Mouse (Mus musculus) neural tube, embryonic 15.5 days (tissue): ENCODE results near the gene Atf6b. TPM values are rescaled to one million over a fixed set of nuclear protein-coding genes. Genes with fewer than 3 reads are reported as not detected.

Experiments
- ATAC-seq: fragments of 200-750 bp; cut with Nextera tagmentation; 2 replicates; pipeline ENCODE4 v1.8.0; 2017; ENCODE audit warnings: mild to moderate bottlenecking, moderate TSS enrichment, moderate library complexity; ENCODE audit not compliant: low FRiP score
- H3K27ac ChIP-seq: fragments of 300-500 bp; sonication (generic); replicated peaks from 2 replicates; pipeline ENCODE4 v1.5.1; 2015; ENCODE audit warnings: mild to moderate bottlenecking, inconsistent platforms
- H3K27me3 ChIP-seq: fragments of 300-500 bp; sonication (generic); replicated peaks from 2 replicates; pipeline ENCODE4 v1.6.1; 2015; ENCODE audit warnings: inconsistent platforms
- H3K36me3 ChIP-seq: fragments of 300-500 bp; sonication (generic); 2 replicates; pipeline ENCODE4 v1.6.1; 2015; ENCODE audit warnings: inconsistent platforms
- H3K4me1 ChIP-seq: fragments of 300-500 bp; sonication (generic); 2 replicates; pipeline ENCODE4 v1.6.1; 2015; ENCODE audit warnings: inconsistent platforms
- H3K4me2 ChIP-seq: fragments of 300-500 bp; sonication (generic); 2 replicates; pipeline ENCODE4 v1.6.1; 2015; ENCODE audit warnings: inconsistent platforms, mild to moderate bottlenecking, moderate library complexity
- H3K4me3 ChIP-seq: fragments of 300-500 bp; sonication (generic); replicated peaks from 2 replicates; pipeline ENCODE4 v1.5.1; 2015; ENCODE audit warnings: mild to moderate bottlenecking, inconsistent platforms
- H3K9ac ChIP-seq: fragments of 300-500 bp; sonication (generic); replicated peaks from 2 replicates; pipeline ENCODE4 v1.6.1; 2015; ENCODE audit warnings: mild to moderate bottlenecking, inconsistent platforms
- H3K9me3 ChIP-seq: fragments of 300-500 bp; sonication (generic); replicated peaks from 2 replicates; pipeline ENCODE4 v1.6.1; 2016; ENCODE audit warnings: inconsistent platforms
- WGBS: fragments of 180-500 bp; shearing (Covaris S2); methylation state at CpG from one replicate; pipeline ENCODE4 v1.1.7; 2015; ENCODE audit warnings: mixed read lengths; 5-methylcytosine and 5-hydroxymethylcytosine counted together
- polyA plus RNA-seq: library from polyadenylated mRNA; unstranded; fragments of >200 nt; fragmentation: Nextera tagmentation; extraction: Ambion mirVana; gene quantifications from 2 replicates; pipeline ENCODE4 v1.2.1, GENCODE M21; 2015

Gene Atf6b
- polyA plus RNA-seq, 1 experiment from 2014 or later, result 112 TPM

- H3K9me3 ChIP-seq, result no peaks in the 10 kb centered on the region
- no peaks in the 10 kb centered on the region for H3K27me3 ChIP-seq
- no peak overlapping the region for H3K4me3 ChIP-seq
- H3K27ac ChIP-seq, result no peak overlapping the region
- H3K9ac ChIP-seq, result no peak overlapping the region
- 50% methylated on average over 19 of the region's 19 CpGs for WGBS
- no peak for ATAC-seq
- H3K36me3 ChIP-seq, result peaks cover 63% of the 10 kb centered on the region
- peaks cover 31% of the 10 kb centered on the region for H3K4me1 ChIP-seq
- H3K4me2 ChIP-seq, result no peak overlapping the region
Observed at GRCm38 (mm10) chr17:34651507-34652221, 4.7 kb downstream of the Atf6b start.

- no peak overlapping the region for H3K9ac ChIP-seq
- H3K4me3 ChIP-seq, result no peak overlapping the region
- H3K4me2 ChIP-seq, result no peak overlapping the region
- no peaks in the 10 kb centered on the region for H3K27me3 ChIP-seq
- no peaks in the 10 kb centered on the region for H3K9me3 ChIP-seq
- peaks cover 28% of the 10 kb centered on the region for H3K4me1 ChIP-seq
- H3K27ac ChIP-seq, result no peak overlapping the region
- WGBS, result 93% methylated on average over 10 of the region's 10 CpGs
- peaks cover 63% of the 10 kb centered on the region for H3K36me3 ChIP-seq
- no peak for ATAC-seq
Observed at GRCm38 (mm10) chr17:34652546-34652945, 5.6 kb downstream of the Atf6b start.

- Histone ChIP-seq H3K36me3 (peaks cover 63% of the 10 kb centered on the region), H3K27ac (no peak overlapping the region), H3K9me3 (no peaks in the 10 kb centered on the region), H3K4me1 (peaks cover 24% of the 10 kb centered on the region), H3K4me3 (no peak overlapping the region), H3K9ac (no peak overlapping the region), H3K27me3 (no peaks in the 10 kb centered on the region), H3K4me2 (no peak overlapping the region)
- no peak for ATAC-seq
- 94% methylated on average over 8 of the region's 8 CpGs for WGBS
Observed at GRCm38 (mm10) chr17:34652985-34653384, 6.0 kb downstream of the Atf6b start.

- Histone ChIP-seq H3K9ac (no peak overlapping the region), H3K27ac (no peak overlapping the region), H3K4me3 (no peak overlapping the region), H3K36me3 (peaks cover 63% of the 10 kb centered on the region), H3K4me2 (no peak overlapping the region), H3K4me1 (peaks cover 15% of the 10 kb centered on the region), H3K27me3 (peaks cover 3% of the 10 kb centered on the region; the same call in 1 of the 2 replicates), H3K9me3 (no peaks in the 10 kb centered on the region)
- 68% methylated on average over 9 of the region's 9 CpGs for WGBS
- ATAC-seq, result no peak
Observed at GRCm38 (mm10) chr17:34653746-34654285, 6.9 kb downstream of the Atf6b start.

GRCm38 (mm10) chr17:34654392-34654791 lies 7.4 kb downstream of the Atf6b start:
- peaks cover 13% of the 10 kb centered on the region for H3K4me1 ChIP-seq
- H3K9ac ChIP-seq, result no peak overlapping the region
- H3K27ac ChIP-seq, result no peak overlapping the region
- 95% methylated on average over 13 of the region's 13 CpGs for WGBS
- no peak for ATAC-seq
- H3K9me3 ChIP-seq, result no peaks in the 10 kb centered on the region
- H3K4me2 ChIP-seq, result no peak overlapping the region
- peaks cover 9% of the 10 kb centered on the region for H3K27me3 ChIP-seq
- no peak overlapping the region for H3K4me3 ChIP-seq
- peaks cover 57% of the 10 kb centered on the region for H3K36me3 ChIP-seq

GRCm38 (mm10) chr17:34655160-34655559 lies 8.2 kb downstream of the Atf6b start:
- no peaks in the 10 kb centered on the region for H3K9me3 ChIP-seq
- no peak overlapping the region for H3K4me3 ChIP-seq
- H3K4me1 ChIP-seq, result peaks cover 13% of the 10 kb centered on the region
- 0 out of 2 replicates have a peak overlapping the region, but pooled peaks have one; percentile 37 for H3K27ac ChIP-seq
- WGBS, result 84% methylated on average over 7 of the region's 7 CpGs
- no peak for ATAC-seq
- H3K27me3 ChIP-seq, result peaks cover 15% of the 10 kb centered on the region
- no peak overlapping the region for H3K9ac ChIP-seq
- no peak overlapping the region for H3K4me2 ChIP-seq
- H3K36me3 ChIP-seq, result peaks cover 50% of the 10 kb centered on the region

GRCm38 (mm10) chr17:34655581-34655991 lies 8.6 kb downstream of the Atf6b start:
- Histone ChIP-seq H3K4me3 (no peak overlapping the region), H3K4me1 (peaks cover 13% of the 10 kb centered on the region), H3K27me3 (peaks cover 19% of the 10 kb centered on the region), H3K9me3 (no peaks in the 10 kb centered on the region), H3K9ac (no peak overlapping the region), H3K27ac (peak overlapping the region; percentile 37; the same call in 1 of the 2 replicates), H3K36me3 (peaks cover 45% of the 10 kb centered on the region), H3K4me2 (no peak overlapping the region)
- 51% methylated on average over 4 of the region's 4 CpGs for WGBS
- peak; percentile 56 for ATAC-seq

GRCm38 (mm10) chr17:34656666-34657065 lies 9.7 kb downstream of the Atf6b start:
- Histone ChIP-seq H3K4me3 (no peak overlapping the region), H3K27ac (no peak overlapping the region), H3K27me3 (peaks cover 30% of the 10 kb centered on the region), H3K4me2 (no peak overlapping the region), H3K36me3 (peaks cover 35% of the 10 kb centered on the region), H3K9ac (no peak overlapping the region), H3K4me1 (peaks cover 21% of the 10 kb centered on the region), H3K9me3 (no peaks in the 10 kb centered on the region)
- 41% methylated on average over 8 of the region's 8 CpGs for whole genome bisulfite sequencing
- ATAC-seq, result no peak

- Histone ChIP-seq H3K27ac (no peak overlapping the region), H3K4me2 (no peak overlapping the region), H3K4me3 (no peak overlapping the region), H3K4me1 (peaks cover 22% of the 10 kb centered on the region), H3K27me3 (peaks cover 31% of the 10 kb centered on the region), H3K9ac (no peak overlapping the region), H3K36me3 (peaks cover 28% of the 10 kb centered on the region), H3K9me3 (no peaks in the 10 kb centered on the region)
- 71% methylated on average over 2 of the region's 2 CpGs for WGBS
- ATAC-seq, result no peak
Observed at GRCm38 (mm10) chr17:34657271-34657670, 10.3 kb downstream of the Atf6b start.

GRCm38 (mm10) chr17:34658145-34658544 lies 11.2 kb downstream of the Atf6b start:
- Histone ChIP-seq H3K36me3 (peaks cover 20% of the 10 kb centered on the region), H3K4me3 (no peak overlapping the region), H3K4me1 (peaks cover 22% of the 10 kb centered on the region), H3K4me2 (no peak overlapping the region), H3K27ac (no peak overlapping the region), H3K27me3 (peaks cover 36% of the 10 kb centered on the region), H3K9me3 (no peaks in the 10 kb centered on the region), H3K9ac (no peak overlapping the region)
- WGBS, result 93% methylated on average over 2 of the region's 2 CpGs
- no peak for ATAC-seq

- Histone ChIP-seq H3K27me3 (peaks cover 37% of the 10 kb centered on the region), H3K9me3 (no peaks in the 10 kb centered on the region), H3K27ac (no peak overlapping the region), H3K36me3 (peaks cover 15% of the 10 kb centered on the region), H3K9ac (no peak overlapping the region), H3K4me1 (peaks cover 22% of the 10 kb centered on the region), H3K4me2 (no peak overlapping the region), H3K4me3 (no peak overlapping the region)
- ATAC-seq, result no peak
- WGBS, result 86% methylated on average over 3 of the region's 3 CpGs
Observed at GRCm38 (mm10) chr17:34658591-34658990, 11.6 kb downstream of the Atf6b start.

- H3K4me1 ChIP-seq, result peaks cover 22% of the 10 kb centered on the region
- H3K9ac ChIP-seq, result no peak overlapping the region
- peaks cover 10% of the 10 kb centered on the region for H3K36me3 ChIP-seq
- H3K9me3 ChIP-seq, result no peaks in the 10 kb centered on the region
- no peak overlapping the region for H3K4me2 ChIP-seq
- H3K27ac ChIP-seq, result no peak overlapping the region
- H3K4me3 ChIP-seq, result no peak overlapping the region
- H3K27me3 ChIP-seq, result peaks cover 37% of the 10 kb centered on the region
- no peak for ATAC-seq
- 72% methylated on average over 12 of the region's 12 CpGs for WGBS
Observed at GRCm38 (mm10) chr17:34659181-34659896, 12.4 kb downstream of the Atf6b start.
